Mouse (Mus musculus) ES-Bruce4 (cell line): ENCODE results near the gene Lamtor2. TPM values are rescaled to one million over a fixed set of nuclear protein-coding genes. Genes with fewer than 3 reads are reported as not detected.
A peak's percentile ranks its signal among the peaks of the same experiment; 100 is the strongest.

Experiments used
- H3K27ac ChIP-seq: 2 replicates; pipeline ENCODE4 v1.5.1; 2012; ENCODE audit warnings: low read length, inconsistent platforms; ENCODE audit not compliant: insufficient read depth
- H3K27me3 ChIP-seq: 2 replicates; pipeline ENCODE4 v1.6.1; 2012; ENCODE audit warnings: mild to moderate bottlenecking, low read length, inconsistent platforms; ENCODE audit not compliant: control insufficient read depth, poor library complexity, insufficient read depth, severe bottlenecking
- H3K36me3 ChIP-seq: 2 replicates; pipeline ENCODE4 v1.6.1; 2012; ENCODE audit warnings: inconsistent platforms, mild to moderate bottlenecking, low read length, moderate library complexity; ENCODE audit not compliant: control insufficient read depth, poor library complexity, insufficient read depth, severe bottlenecking
- H3K4me1 ChIP-seq: one replicate; pipeline ENCODE4 v1.8.1; 2011; ENCODE audit warnings: low read length; ENCODE audit not compliant: control insufficient read depth, insufficient read depth
- H3K4me3 ChIP-seq: 2 replicates; pipeline ENCODE4 v1.5.1; 2011; ENCODE audit warnings: low read depth, mild to moderate bottlenecking, low read length
- H3K9ac ChIP-seq: 2 replicates; pipeline ENCODE4 v1.6.1; 2012; ENCODE audit warnings: low read depth, mild to moderate bottlenecking, inconsistent platforms; ENCODE audit not compliant: poor library complexity, severe bottlenecking
- H3K9me3 ChIP-seq: replicated peaks from 2 replicates; pipeline ENCODE4 v1.6.1; 2012; ENCODE audit warnings: mild to moderate bottlenecking, low read length, inconsistent platforms; ENCODE audit not compliant: control insufficient read depth, poor library complexity, insufficient read depth, severe bottlenecking
- CTCF ChIP-seq: IDR thresholded peaks from one replicate; pipeline ENCODE4 v1.8.1; 2011; ENCODE audit warnings: low read depth, low read length
- EP300 ChIP-seq: IDR thresholded peaks from 2 replicates; pipeline ENCODE4 v1.6.1; 2011; ENCODE audit warnings: low read depth, low read length; ENCODE audit not compliant: insufficient read depth
- POLR2A ChIP-seq: IDR thresholded peaks from one replicate; pipeline ENCODE4 v1.8.1; 2011; ENCODE audit warnings: low read length; ENCODE audit not compliant: insufficient read depth
- polyA plus RNA-seq: library from polyadenylated mRNA; stranded (reverse); fragments of >200 nt; gene quantifications from 2 replicates; pipeline ENCODE4 v1.2.4, GENCODE M21; 2011; ENCODE audit warnings: low read depth; ENCODE audit not compliant: missing spikeins, insufficient read depth, insufficient read length

Lamtor2 gene
- polyA plus RNA-seq, 1 experiment, result 151 TPM

GRCm38 (mm10) chr3:88513546-88514115 lies 39.2 kb downstream of the Lamtor2 start:
- Histone ChIP-seq H3K27ac (no peak overlapping the region), H3K9me3 (no peaks in the 10 kb centered on the region), H3K36me3 (no peaks in the 10 kb centered on the region), H3K4me3 (no peak overlapping the region), H3K9ac (no peak overlapping the region), H3K27me3 (no peaks in the 10 kb centered on the region), H3K4me1 (peaks cover 33% of the 10 kb centered on the region)
- TF ChIP-seq POLR2A (no peak), CTCF (no peak), EP300 (no peak)

DNA sequence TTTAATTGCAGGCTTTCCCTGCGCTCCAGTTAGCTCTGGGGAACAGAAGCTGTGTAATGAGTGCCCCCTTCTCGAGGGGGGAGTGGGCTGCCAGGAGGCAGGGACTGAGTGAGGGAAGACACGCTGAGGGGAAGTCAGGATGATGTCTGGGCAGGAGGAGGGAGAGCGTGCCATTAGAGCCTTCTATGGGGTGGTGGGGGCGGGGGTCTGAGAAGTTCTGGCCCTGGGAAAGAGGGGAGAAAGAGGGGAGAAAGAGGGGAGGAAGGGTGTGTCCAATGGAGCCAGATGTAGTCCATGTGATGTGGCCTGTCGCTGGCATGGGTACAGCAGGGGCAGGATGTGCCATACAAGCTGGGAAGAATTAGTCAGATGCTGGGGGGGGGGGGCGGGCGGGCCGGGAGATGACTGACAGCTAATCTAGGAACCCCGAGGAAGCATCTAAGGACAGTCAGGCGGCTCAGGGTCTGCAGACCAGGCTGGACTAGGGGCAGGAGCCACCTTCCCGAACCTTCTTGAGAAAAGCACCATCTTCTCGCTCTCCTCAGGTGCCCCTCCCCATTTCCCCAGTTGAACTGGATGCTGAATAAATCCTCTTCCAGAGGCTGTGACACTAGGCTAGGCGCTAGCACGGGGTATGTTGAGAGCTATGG lies 39.9 kb downstream of the Lamtor2 start:
- peak overlapping the region; percentile 19; the same call in 1 of the 2 replicates for H3K27ac ChIP-seq
- H3K9me3 ChIP-seq, result no peaks in the 10 kb centered on the region
- no peak overlapping the region for H3K9ac ChIP-seq
- peaks cover 33% of the 10 kb centered on the region for H3K4me1 ChIP-seq
- no peaks in the 10 kb centered on the region for H3K36me3 ChIP-seq
- TF ChIP-seq POLR2A (no peak), EP300 (no peak), CTCF (no peak)
- no peaks in the 10 kb centered on the region for H3K27me3 ChIP-seq
- no peak overlapping the region for H3K4me3 ChIP-seq

DNA sequence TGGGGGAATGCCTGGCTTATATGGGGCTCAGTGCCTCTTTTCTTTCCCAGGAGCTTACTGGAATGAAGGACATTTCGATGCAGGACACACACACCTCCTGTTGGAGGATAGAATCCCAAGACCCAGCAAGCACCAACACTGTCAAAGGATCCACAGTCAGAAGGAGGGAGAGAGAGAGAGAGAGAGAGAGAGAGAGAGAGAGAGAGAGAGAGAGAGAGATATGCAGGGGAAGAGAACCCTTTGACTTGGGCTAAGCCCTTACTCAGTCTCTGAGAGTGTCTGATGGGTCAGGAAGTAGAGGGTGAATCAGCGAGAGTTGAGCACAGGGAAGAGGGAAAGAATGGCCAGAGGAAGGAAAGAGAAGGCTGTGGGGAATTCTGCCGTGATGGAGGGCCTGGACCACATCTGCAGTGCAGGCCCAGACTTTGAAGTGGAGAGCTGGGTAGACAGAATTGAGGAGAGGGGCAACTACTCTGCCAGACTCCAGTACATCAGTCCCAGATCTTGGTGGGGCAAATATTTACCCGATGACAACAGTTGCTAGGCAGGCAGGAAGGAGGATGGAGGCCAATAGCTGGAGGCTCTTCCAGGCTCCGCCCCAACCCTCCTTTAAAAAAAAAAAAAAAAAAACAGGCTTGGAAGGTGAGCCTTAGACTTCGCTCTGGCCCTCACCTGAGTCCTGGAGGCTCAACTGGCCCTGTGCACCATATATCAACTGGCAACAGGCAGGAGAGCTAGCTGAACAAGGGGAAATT lies 40.6 kb downstream of the Lamtor2 start:
- H3K4me3 ChIP-seq, result no peak overlapping the region
- no peaks in the 10 kb centered on the region for H3K36me3 ChIP-seq
- H3K27ac ChIP-seq, result peak overlapping the region; percentile 19; the same call in 1 of the 2 replicates
- no peak overlapping the region for H3K9ac ChIP-seq
- no peaks in the 10 kb centered on the region for H3K27me3 ChIP-seq
- peaks cover 33% of the 10 kb centered on the region for H3K4me1 ChIP-seq
- H3K9me3 ChIP-seq, result no peaks in the 10 kb centered on the region
- no peak for TF ChIP-seq CTCF
- no peak for TF ChIP-seq EP300
- no peak for TF ChIP-seq POLR2A

DNA sequence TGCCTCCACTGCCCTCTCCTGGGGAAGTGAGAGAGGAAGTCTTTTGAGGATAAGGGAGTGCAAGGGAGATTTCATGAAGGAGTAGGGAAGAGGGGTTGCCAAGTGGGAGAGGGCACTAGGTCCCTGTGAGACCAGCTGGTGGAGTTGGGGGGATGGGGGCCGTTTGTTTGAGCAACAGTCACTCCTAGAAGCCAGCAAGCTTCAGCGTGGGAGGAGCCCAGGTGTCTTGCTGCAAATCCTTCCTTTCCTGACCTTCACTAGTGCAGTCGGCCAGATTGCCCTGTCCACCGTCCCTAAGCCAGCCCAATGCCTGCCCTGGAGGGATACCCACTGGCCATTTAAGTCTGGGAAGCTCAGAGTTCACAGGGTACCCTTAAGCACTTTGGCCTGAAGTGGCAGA lies 41.3 kb downstream of the Lamtor2 start:
- no peaks in the 10 kb centered on the region for H3K36me3 ChIP-seq
- peaks cover 33% of the 10 kb centered on the region for H3K4me1 ChIP-seq
- H3K27ac ChIP-seq, result peak overlapping the region; percentile 29; the same call in 1 of the 2 replicates
- H3K4me3 ChIP-seq, result no peak overlapping the region
- no peaks in the 10 kb centered on the region for H3K27me3 ChIP-seq
- H3K9me3 ChIP-seq, result no peaks in the 10 kb centered on the region
- TF ChIP-seq CTCF, result no peak
- no peak for TF ChIP-seq POLR2A
- no peak for TF ChIP-seq EP300
- H3K9ac ChIP-seq, result 0 out of 2 replicates have a peak overlapping the region, but pooled peaks have one; percentile 73

DNA sequence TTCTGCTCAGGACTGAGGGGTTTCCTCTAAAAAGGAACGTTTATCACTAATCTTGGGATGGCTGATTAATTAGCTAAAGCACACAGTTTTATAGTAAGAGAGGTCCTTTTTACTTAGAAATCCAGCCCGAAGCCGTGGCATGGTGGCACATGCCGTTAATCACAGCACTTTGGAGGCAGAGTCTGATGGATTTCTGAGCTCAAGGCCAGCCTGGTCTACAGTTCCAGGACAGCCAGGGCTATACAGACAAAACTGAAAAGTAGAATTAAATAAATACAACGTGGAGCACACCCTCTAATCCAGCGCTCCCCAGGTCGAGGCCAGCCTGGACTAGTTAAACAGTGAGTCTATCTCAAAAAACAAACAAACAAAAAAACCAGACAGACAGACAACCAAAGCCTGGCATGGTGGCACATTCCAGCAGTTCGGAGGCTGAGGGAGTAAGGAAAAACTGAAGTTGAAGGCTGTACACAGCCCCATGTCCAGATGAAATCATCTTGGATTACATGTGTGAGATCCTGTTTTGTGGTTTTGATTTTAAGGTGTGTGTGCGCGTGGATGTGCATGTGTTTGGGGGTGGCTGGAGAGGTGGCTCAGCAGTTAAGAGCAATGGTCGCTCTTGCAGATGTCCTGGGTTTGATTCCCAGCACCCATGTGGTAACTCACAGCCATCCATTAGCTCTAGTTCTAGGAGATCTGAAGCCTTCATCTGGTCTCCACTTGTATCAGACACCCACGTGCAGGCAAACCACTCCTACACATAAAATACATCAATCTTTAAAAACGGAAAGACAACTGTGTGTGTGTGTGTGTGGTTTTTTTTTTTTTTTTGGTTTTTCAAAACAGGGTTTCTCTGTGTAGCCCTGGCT lies 42.2 kb downstream of the Lamtor2 start:
- H3K36me3 ChIP-seq, result no peaks in the 10 kb centered on the region

More for the DNA sequence above, 42.2 kb downstream of the Lamtor2 start:
- Histone ChIP-seq H3K9me3 (no peaks in the 10 kb centered on the region), H3K27me3 (no peaks in the 10 kb centered on the region), H3K9ac (peak overlapping the region; percentile 73), H3K4me3 (peak overlapping the region; percentile 87), H3K4me1 (peaks cover 30% of the 10 kb centered on the region), H3K27ac (peak overlapping the region; percentile 90)
- TF ChIP-seq EP300, result no peak
- no peak for TF ChIP-seq CTCF
- no peak for TF ChIP-seq POLR2A
